Mouse (Mus musculus) splenic B cell, adult 2 months (primary cell): ENCODE results near the gene Mgat2.

Experiments
- DNase-seq: peaks from one replicate; pipeline ENCODE4 v3.0.0-alpha.2; 2011; ENCODE audit warnings: low read depth, low spot score
- H3K27me3 ChIP-seq: 2 replicates; pipeline ENCODE4 v1.6.1; 2012; ENCODE audit warnings: mild to moderate bottlenecking, low read length, moderate library complexity, mixed read lengths; ENCODE audit not compliant: control insufficient read depth, poor library complexity, insufficient read depth, severe bottlenecking
- H3K36me3 ChIP-seq: 2 replicates; pipeline ENCODE4 v1.6.1; 2012; ENCODE audit warnings: mild to moderate bottlenecking, low read length, moderate library complexity, mixed read lengths; ENCODE audit not compliant: control insufficient read depth, poor library complexity, insufficient read depth, severe bottlenecking

Gene Mgat2

GRCm38 (mm10) chr12:69191396-69191795, 7.4 kb downstream of the Mgat2 start:
- no peaks in the 10 kb centered on the region for H3K27me3 ChIP-seq
- H3K36me3 ChIP-seq = 0 out of 2 replicates have a peak, but pooled peaks cover 2% of the 10 kb centered on the region
- no peak for DNase-seq

GRCm38 (mm10) chr12:69192637-69193036, 8.7 kb downstream of the Mgat2 start:
- no peak for DNase-seq
- no peaks in the 10 kb centered on the region for H3K27me3 ChIP-seq

GRCm38 (mm10) chr12:69196444-69197377, 12.8 kb downstream of the Mgat2 start, which contains the start of gene Gm49383:
Gene Gm49383, minus strand, starts transcription at chr12:69197104.
- no peaks in the 10 kb centered on the region for H3K36me3 ChIP-seq
- no peaks in the 10 kb centered on the region for H3K27me3 ChIP-seq
- DNase-seq = peak; percentile 72

More at GRCm38 (mm10) chr12:69192637-69193036, 8.7 kb downstream of the Mgat2 start:
- 0 out of 2 replicates have a peak, but pooled peaks cover 2% of the 10 kb centered on the region for H3K36me3 ChIP-seq

- Histone ChIP-seq H3K36me3 (no peaks in the 10 kb centered on the region), H3K27me3 (no peaks in the 10 kb centered on the region)
- DNase-seq = peak; percentile 64
These were observed 13.6 kb downstream of the Mgat2 start for GRCm38 (mm10) chr12:69197378-69198163.

- Histone ChIP-seq H3K27me3 (no peaks in the 10 kb centered on the region), H3K36me3 (no peaks in the 10 kb centered on the region)
- DNase-seq = peak; percentile 62
These were observed 14.2 kb downstream of the Mgat2 start, which contains the start of gene Dnaaf2 for GRCm38 (mm10) chr12:69198164-69198535. Gene Dnaaf2, minus strand, starts transcription at chr12:69198429.

GRCm38 (mm10) chr12:69198985-69199384, 15.0 kb downstream of the Mgat2 start:
- Histone ChIP-seq H3K27me3 (no peaks in the 10 kb centered on the region), H3K36me3 (no peaks in the 10 kb centered on the region)
- no peak for DNase-seq

- H3K36me3 ChIP-seq = no peaks in the 10 kb centered on the region; the same call in 1 of the 2 replicates
- no peaks in the 10 kb centered on the region for H3K27me3 ChIP-seq
- DNase-seq = peak; percentile 56
These were observed 20.3 kb downstream of the Mgat2 start, which contains the start of gene Gm49384 for GRCm38 (mm10) chr12:69204052-69204833. Gene Gm49384, minus strand, starts transcription at chr12:69204267.

GRCm38 (mm10) chr12:69207396-69207795, 23.4 kb downstream of the Mgat2 start:
- H3K36me3 ChIP-seq = no peaks in the 10 kb centered on the region; the same call in 1 of the 2 replicates
- no peak for DNase-seq
- no peaks in the 10 kb centered on the region for H3K27me3 ChIP-seq

GRCm38 (mm10) chr12:69207926-69208325, 24.0 kb downstream of the Mgat2 start:
- no peaks in the 10 kb centered on the region for H3K27me3 ChIP-seq
- no peak for DNase-seq
- no peaks in the 10 kb centered on the region; the same call in 1 of the 2 replicates for H3K36me3 ChIP-seq

GRCm38 (mm10) chr12:69208520-69208919, 24.6 kb downstream of the Mgat2 start:
- H3K36me3 ChIP-seq = no peaks in the 10 kb centered on the region; the same call in 1 of the 2 replicates
- peak; percentile 30 for DNase-seq
- no peaks in the 10 kb centered on the region for H3K27me3 ChIP-seq

- H3K36me3 ChIP-seq = no peaks in the 10 kb centered on the region; the same call in 1 of the 2 replicates
- no peak for DNase-seq
- H3K27me3 ChIP-seq = no peaks in the 10 kb centered on the region
These were observed 26.4 kb downstream of the Mgat2 start for GRCm38 (mm10) chr12:69210056-69210979.

GRCm38 (mm10) chr12:69211057-69211456, 27.1 kb downstream of the Mgat2 start:
- DNase-seq = peak; percentile 32
- Histone ChIP-seq H3K36me3 (no peaks in the 10 kb centered on the region; the same call in 1 of the 2 replicates), H3K27me3 (no peaks in the 10 kb centered on the region)

- Histone ChIP-seq H3K27me3 (no peaks in the 10 kb centered on the region), H3K36me3 (no peaks in the 10 kb centered on the region)
- DNase-seq = no peak
These were observed 29.3 kb downstream of the Mgat2 start for GRCm38 (mm10) chr12:69213186-69213777.
